Mouse (Mus musculus) ES-E14 (cell line): ENCODE results near the gene Rara. TPM values are rescaled to one million over a fixed set of nuclear protein-coding genes. Genes with fewer than 3 reads are reported as not detected.
A peak's percentile ranks its signal among the peaks of the same experiment; 100 is the strongest.

Experiments
- DNase-seq: peaks from one replicate; pipeline ENCODE4 v3.0.0-alpha.2; 2013; ENCODE audit warnings: low read depth, low spot score
- H3K27ac ChIP-seq: 2 replicates; pipeline ENCODE4 v1.5.1; 2012; ENCODE audit warnings: low read depth, mild to moderate bottlenecking, low read length, moderate library complexity, mixed read lengths; ENCODE audit not compliant: poor library complexity, insufficient read depth, severe bottlenecking
- H3K36me3 ChIP-seq: 2 replicates; pipeline ENCODE4 v1.6.1; 2012; ENCODE audit warnings: mild to moderate bottlenecking, low read length, moderate library complexity, mixed read lengths; ENCODE audit not compliant: control insufficient read depth, poor library complexity, insufficient read depth, severe bottlenecking
- H3K4me1 ChIP-seq, 2 experiments: fragments of 150-350 bp in 1 of 2; sonication (generic) in 1 of 2; 2 replicates each; pipeline ENCODE4 v1.6.1; 2012; ENCODE audit warnings: low read length in 2 of 2, mild to moderate bottlenecking in 1 of 2, mixed read lengths in 1 of 2; ENCODE audit not compliant: control insufficient read depth in 2 of 2, insufficient read depth in 2 of 2, poor library complexity in 1 of 2
- H3K4me3 ChIP-seq, 2 experiments: fragments of 150-350 bp in 1 of 2; sonication (generic) in 1 of 2; 2 replicates each; pipeline ENCODE4 v1.5.1; 2012; ENCODE audit warnings: low read length in 2 of 2, low read depth in 1 of 2, mild to moderate bottlenecking in 1 of 2, mixed read lengths in 1 of 2; ENCODE audit not compliant: insufficient read depth in 1 of 2, poor library complexity in 1 of 2, severe bottlenecking in 1 of 2
- H3K9ac ChIP-seq: 2 replicates; pipeline ENCODE4 v1.6.1; 2012; ENCODE audit warnings: low read depth, mild to moderate bottlenecking, low read length, mixed read lengths; ENCODE audit not compliant: poor library complexity, insufficient read depth, severe bottlenecking
- H3K9me3 ChIP-seq: fragments of 150-350 bp; sonication (generic); 2 replicates; pipeline ENCODE4 v1.6.1; 2012; ENCODE audit warnings: low read depth, mild to moderate bottlenecking, low read length; ENCODE audit not compliant: control insufficient read depth, insufficient read depth
- CHD2 ChIP-seq: IDR thresholded peaks from 2 replicates; pipeline ENCODE4 v1.6.1; 2014; ENCODE audit warnings: mild to moderate bottlenecking, low read depth, low read length, inconsistent platforms
- HCFC1 ChIP-seq: IDR thresholded peaks from 2 replicates; pipeline ENCODE4 v1.6.1; 2012; ENCODE audit warnings: low read length, inconsistent platforms, borderline replicate concordance; ENCODE audit not compliant: insufficient read depth
- MAFK ChIP-seq: IDR thresholded peaks from 2 replicates; pipeline ENCODE4 v1.6.1; 2014; ENCODE audit warnings: mild to moderate bottlenecking, low read depth, low read length, inconsistent platforms; ENCODE audit not compliant: insufficient read depth
- ZC3H11A ChIP-seq: IDR thresholded peaks from 2 replicates; pipeline ENCODE4 v1.6.1; 2012; ENCODE audit warnings: low read depth, mild to moderate bottlenecking, inconsistent platforms, low read length, borderline replicate concordance
- ZNF384 ChIP-seq: IDR thresholded peaks from 2 replicates; pipeline ENCODE4 v1.6.1; 2012; ENCODE audit warnings: low read depth, low read length, inconsistent platforms
- in situ Hi-C, 2 experiments: fragments of 600-800 bp; cut with MboI; formaldehyde crosslinking; loops; one replicate each; pipeline ENCODE4 v1.15.1; 2025; ENCODE audit warnings: low sequenced_read_pairs in 2 of 2, inconsistent platforms in 1 of 2; ENCODE audit not compliant: unreplicated experiment in 2 of 2
- total RNA-seq: library from RNA; depleted of rRNA; stranded (reverse); fragments of 300-350 nt; gene quantifications from 2 replicates; pipeline ENCODE4 v1.2.3, GENCODE M21; 2012

Gene Rara
- total RNA-seq, 1 experiment: 25.8 TPM

GRCm38 (mm10) chr11:98961051-98961592 is 33.5 kb downstream of the Rara start:
- TF ChIP-seq MAFK (no peak), ZNF384 (no peak)
- Histone ChIP-seq H3K36me3 (peaks cover 2% of the 10 kb centered on the region; the same call in 1 of the 2 replicates), H3K27ac (peak overlapping the region; percentile 72; the same call in 1 of the 2 replicates), H3K4me3 (peak overlapping the region; percentile 70 to 74), H3K9ac (peak overlapping the region; percentile 80), H3K4me1 (peaks cover 8 to 19% of the 10 kb centered on the region in 2 experiments), H3K9me3 (no peaks in the 10 kb centered on the region)
- in situ Hi-C loops: no loop called here
- DNase-seq: no peak

- H3K36me3 ChIP-seq: peaks cover 7% of the 10 kb centered on the region; the same call in 1 of the 2 replicates
- DNase-seq: no peak
- TF ChIP-seq MAFK: no peak
- no peak for TF ChIP-seq CHD2
- no peak for TF ChIP-seq ZC3H11A
- TF ChIP-seq ZNF384: no peak
- TF ChIP-seq HCFC1: no peak
- H3K4me3 ChIP-seq: peak overlapping the region; percentile 70 to 74
- H3K27ac ChIP-seq: no peak overlapping the region
- in situ Hi-C loops: no loop called here
- H3K9ac ChIP-seq: peak overlapping the region; percentile 33; the same call in 1 of the 2 replicates
- peaks cover 9 to 21% of the 10 kb centered on the region in 2 experiments for H3K4me1 ChIP-seq
- H3K9me3 ChIP-seq: no peaks in the 10 kb centered on the region
Observed at GRCm38 (mm10) chr11:98961766-98962165, 34.1 kb downstream of the Rara start.

DNA sequence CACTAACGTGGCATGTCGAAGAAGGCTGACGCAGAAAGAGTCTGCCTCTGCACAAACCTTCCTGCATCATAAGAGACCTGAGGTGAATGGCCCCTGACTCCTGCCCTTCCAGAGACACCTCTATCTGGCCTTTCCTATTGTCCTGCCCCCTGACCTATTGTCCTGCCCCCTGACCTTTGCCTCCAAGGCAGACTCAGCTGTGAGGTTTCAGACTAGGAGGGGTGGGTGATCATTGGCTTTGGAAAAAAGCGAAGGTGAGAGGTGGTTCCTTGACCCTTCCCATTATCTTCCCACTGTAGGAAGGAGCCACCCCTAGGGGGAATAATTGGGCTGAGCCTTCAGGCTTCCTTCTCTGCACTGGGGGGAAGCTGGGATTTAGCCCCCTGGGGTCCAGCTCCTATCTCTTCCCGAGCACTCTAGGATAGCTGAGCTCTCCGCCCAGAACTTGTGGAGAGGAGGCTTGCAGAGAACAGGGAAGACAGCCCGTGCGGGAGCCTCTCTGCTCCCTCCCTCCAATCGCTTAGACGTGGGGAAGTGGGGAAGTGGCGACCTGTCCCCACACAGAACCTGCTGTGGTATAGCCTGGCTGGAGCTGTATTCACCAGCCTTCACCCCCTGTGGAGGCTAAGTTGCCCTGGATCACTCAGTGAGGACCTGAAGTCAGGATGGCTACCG is 34.9 kb downstream of the Rara start:
- DNase-seq: no peak
- peak overlapping the region; percentile 86 for H3K27ac ChIP-seq
- peaks cover 13% of the 10 kb centered on the region; the same call in 1 of the 2 replicates for H3K36me3 ChIP-seq
- peak overlapping the region; percentile 70 to 74 for H3K4me3 ChIP-seq
- no peaks in the 10 kb centered on the region for H3K9me3 ChIP-seq
- peak overlapping the region; percentile 52 for H3K9ac ChIP-seq
- TF ChIP-seq ZC3H11A (no peak), MAFK (no peak), HCFC1 (no peak), ZNF384 (no peak), CHD2 (no peak)
- peaks cover 17 to 26% of the 10 kb centered on the region in 2 experiments for H3K4me1 ChIP-seq
- in situ Hi-C loops: no loop called here

- no peak for DNase-seq
- TF ChIP-seq MAFK (no peak), ZC3H11A (no peak), HCFC1 (no peak), ZNF384 (no peak), CHD2 (no peak)
- H3K4me3 ChIP-seq: peak overlapping the region; percentile 70 to 74
- H3K36me3 ChIP-seq: peaks cover 19% of the 10 kb centered on the region
- peak overlapping the region; percentile 52 for H3K9ac ChIP-seq
- peaks cover 20 to 32% of the 10 kb centered on the region in 2 experiments for H3K4me1 ChIP-seq
- in situ Hi-C loops: no loop called here
- H3K9me3 ChIP-seq: no peaks in the 10 kb centered on the region
- H3K27ac ChIP-seq: peak overlapping the region; percentile 86
Observed at GRCm38 (mm10) chr11:98963191-98964021, 35.8 kb downstream of the Rara start.
